Mouse (Mus musculus) adrenal gland, postnatal 0 days (tissue): ENCODE results near the gene Olfr1424. TPM values are rescaled to one million over a fixed set of nuclear protein-coding genes. Genes with fewer than 3 reads are reported as not detected.

Experiments
- polyA plus RNA-seq: library from polyadenylated mRNA; unstranded; fragments of >200 nt; fragmentation: Nextera tagmentation; extraction: Ambion mirVana; gene quantifications from 2 replicates; pipeline ENCODE4 v1.2.1, GENCODE M21; 2015

Gene Olfr1424
- polyA plus RNA-seq, result not detected in 2 replicates

GRCm38 (mm10) chr19:12062582-12062981 lies at the start of gene Olfr1424:
Gene Olfr1424, minus strand, starts transcription at chr19:12062682.

GRCm38 (mm10) chr19:12103234-12103633 lies 40.8 kb upstream of the Olfr1424 start, which contains the start of gene Olfr1427:
Gene Olfr1427, minus strand, starts transcription at chr19:12103334.

GRCm38 (mm10) chr19:12091913-12092312 lies 29.4 kb upstream of the Olfr1424 start, which contains the start of gene Olfr1426:
Gene Olfr1426, minus strand, starts transcription at chr19:12092013.

GRCm38 (mm10) chr19:12077631-12078030 lies 15.1 kb upstream of the Olfr1424 start, which contains the start of gene Olfr1425:
Gene Olfr1425, minus strand, starts transcription at chr19:12077731.

GRCm38 (mm10) chr19:12041217-12041616 lies 21.3 kb downstream of the Olfr1424 start, which contains the start of gene Olfr1423:
Gene Olfr1423, minus strand, starts transcription at chr19:12041317.

Other genes with a start within 250 kb of the Olfr1424 start
- 5.9 and 9.2 TPM in 2 replicates for gene Stx3, start 243.3 kb downstream of the Olfr1424 start, polyA plus RNA-seq
- gene Olfr1417, start 223.5 kb downstream of the Olfr1424 start, polyA plus RNA-seq, result 0.14 TPM in 1 of 2 replicates, not detected in the other
- gene Olfr1418, start 201.6 kb downstream of the Olfr1424 start, polyA plus RNA-seq, result not detected in 2 replicates
- not detected in 2 replicates for gene Olfr1419, start 187.6 kb downstream of the Olfr1424 start, polyA plus RNA-seq
- gene Olfr1420, start 176.1 kb downstream of the Olfr1424 start, polyA plus RNA-seq, result 0.15 TPM in 1 of 2 replicates, not detected in the other
- gene Patl1, start 150.3 kb downstream of the Olfr1424 start, polyA plus RNA-seq, result 7.5 and 9.0 TPM in 2 replicates
- gene Osbp, start 96.7 kb downstream of the Olfr1424 start, polyA plus RNA-seq, result 2.5 and 3.8 TPM in 2 replicates
- gene Olfr1423, start 21.4 kb downstream of the Olfr1424 start, polyA plus RNA-seq, result 0.02 TPM in 1 of 2 replicates, not detected in the other
- gene Olfr1425, start 15.0 kb upstream of the Olfr1424 start, polyA plus RNA-seq, result not detected in 2 replicates
- gene Olfr1426, start 29.3 kb upstream of the Olfr1424 start, polyA plus RNA-seq, result not detected in 2 replicates
- not detected in 2 replicates for gene Olfr1427, start 40.7 kb upstream of the Olfr1424 start, polyA plus RNA-seq
- gene Olfr1428, start 53.2 kb upstream of the Olfr1424 start, polyA plus RNA-seq, result not detected in 2 replicates
- not detected in 2 replicates for gene Olfr76, start 60.5 kb upstream of the Olfr1424 start, polyA plus RNA-seq
- gene Olfr1555-ps1, start 107.4 kb upstream of the Olfr1424 start, polyA plus RNA-seq, result not detected in 2 replicates
- not detected in 2 replicates for gene Olfr1431, start 138.0 kb upstream of the Olfr1424 start, polyA plus RNA-seq
- gene Olfr1432, start 169.9 kb upstream of the Olfr1424 start, polyA plus RNA-seq, result not detected in 2 replicates
- not detected in 2 replicates for gene Olfr262, start 179.0 kb upstream of the Olfr1424 start, polyA plus RNA-seq
- not detected in 2 replicates for gene Olfr235, start 198.3 kb upstream of the Olfr1424 start, polyA plus RNA-seq
- not detected in 2 replicates for gene Olfr1434, start 217.2 kb upstream of the Olfr1424 start, polyA plus RNA-seq
- gene Olfr1436, start 236.4 kb upstream of the Olfr1424 start, polyA plus RNA-seq, result not detected in 2 replicates